Mouse (Mus musculus): Measurements from ENCODE around the gene Arhgap22.

DNA sequence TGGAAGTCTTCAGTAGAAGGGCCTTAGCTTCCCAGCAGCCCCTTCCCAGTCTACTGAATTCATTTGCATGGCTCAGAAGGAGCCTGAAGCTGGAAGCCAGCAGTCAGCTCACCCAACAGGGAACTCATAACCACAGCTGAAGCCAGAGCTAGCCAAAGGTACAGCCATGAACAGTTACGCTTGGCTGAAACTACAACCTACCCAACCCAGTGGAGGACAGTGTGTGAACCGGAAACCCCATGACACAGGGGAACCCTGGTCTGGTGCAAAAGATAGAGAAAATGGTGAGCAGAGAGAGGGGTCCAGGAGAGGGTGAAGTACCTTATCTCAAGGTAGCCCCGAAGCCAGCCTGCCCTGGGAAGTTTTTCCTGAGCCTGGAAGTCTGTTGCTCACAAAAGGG is 17.5 kb downstream of the Arhgap22 start:
- TF ChIP-seq CTCF (IDR thresholded peaks at IDR 0.05; ENCODE audit: low read depth, low read length), result no peak
- no peak for TF ChIP-seq POLR2A (IDR thresholded peaks at IDR 0.05; ENCODE audit: borderline replicate concordance, low read depth, low read length)
